Mouse (Mus musculus) limb, embryonic 11.5 days (tissue): Measurements from ENCODE around the gene Tbc1d22b. TPM values are rescaled to one million over a fixed set of nuclear protein-coding genes. Genes with fewer than 3 reads are reported as not detected.

Source experiments
- ATAC-seq: fragments of 200-750 bp; cut with Nextera tagmentation; 2 replicates; pipeline ENCODE4 v1.8.0; 2017; ENCODE audit warnings: low read depth; ENCODE audit not compliant: insufficient number of reproducible peaks, low FRiP score, low TSS enrichment
- DNase-seq: peaks from one replicate; pipeline ENCODE4 v3.0.0-alpha.2; 2015; ENCODE audit warnings: low spot score
- H3K27ac ChIP-seq: fragments of 300-500 bp; sonication (generic); replicated peaks from 2 replicates; pipeline ENCODE4 v1.5.1; 2014; ENCODE audit warnings: low read depth, mild to moderate bottlenecking, low read length
- H3K27me3 ChIP-seq: fragments of 300-500 bp; sonication (generic); 2 replicates; pipeline ENCODE4 v1.6.1; 2014; ENCODE audit warnings: mild to moderate bottlenecking, low read length, mixed read lengths; ENCODE audit not compliant: control insufficient read depth, insufficient read depth
- H3K36me3 ChIP-seq: fragments of 300-500 bp; sonication (generic); 2 replicates; pipeline ENCODE4 v1.6.1; 2014; ENCODE audit warnings: mild to moderate bottlenecking, low read length, moderate library complexity, mixed read lengths; ENCODE audit not compliant: control insufficient read depth, insufficient read depth
- H3K4me1 ChIP-seq: fragments of 300-500 bp; sonication (generic); 2 replicates; pipeline ENCODE4 v1.6.1; 2014; ENCODE audit warnings: low read length, mixed read lengths; ENCODE audit not compliant: control insufficient read depth, insufficient read depth
- H3K4me2 ChIP-seq: fragments of 300-500 bp; sonication (generic); 2 replicates; pipeline ENCODE4 v1.6.1; 2014; ENCODE audit warnings: low read depth, mild to moderate bottlenecking, moderate library complexity; ENCODE audit not compliant: severe bottlenecking
- H3K4me3 ChIP-seq: fragments of 300-500 bp; sonication (generic); 2 replicates; pipeline ENCODE4 v1.5.1; 2014; ENCODE audit warnings: low read depth, low read length
- H3K9ac ChIP-seq: fragments of 300-500 bp; sonication (generic); 2 replicates; pipeline ENCODE4 v1.6.1; 2014; ENCODE audit warnings: mild to moderate bottlenecking, low read length
- H3K9me3 ChIP-seq: fragments of 300-500 bp; sonication (generic); 2 replicates; pipeline ENCODE4 v1.6.1; 2016; ENCODE audit warnings: low read length; ENCODE audit not compliant: control insufficient read depth
- WGBS: fragments of 180-500 bp; shearing (Covaris S2); extraction: QIAGEN DNeasy Blood & Tissue Kit; methylation state at CpG from one replicate; pipeline ENCODE4 v1.1.7; 2014; 5-methylcytosine and 5-hydroxymethylcytosine counted together
- polyA plus RNA-seq: library from polyadenylated mRNA; unstranded; fragments of >200 nt; fragmentation: Nextera tagmentation; extraction: Ambion mirVana; gene quantifications from 2 replicates; pipeline ENCODE4 v1.2.1, GENCODE M21; 2014

Tbc1d22b gene
- polyA plus RNA-seq, 1 experiment from 2014 or later, result 19.7 TPM

DNA sequence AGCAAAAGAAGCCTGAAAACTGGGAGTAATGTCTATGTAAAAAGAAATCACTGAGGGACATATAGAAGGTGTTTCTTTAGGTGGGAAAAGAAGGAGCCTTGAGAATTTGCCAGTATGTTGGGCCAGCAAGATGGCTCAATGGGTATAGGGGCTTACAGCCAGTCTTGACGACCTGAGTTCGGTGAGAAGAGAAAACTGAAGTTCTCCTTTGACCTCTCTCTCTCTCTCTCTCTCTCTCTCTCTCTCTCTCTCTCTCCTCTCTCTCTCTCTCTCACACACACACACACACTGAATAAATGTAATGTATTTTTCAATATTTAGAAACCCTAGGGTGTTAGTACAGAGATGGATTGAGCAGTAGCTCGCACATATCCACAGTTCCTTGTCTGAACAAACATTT lies 1.1 kb upstream of the Tbc1d22b start:
- peaks cover 12% of the 10 kb centered on the region; the same call in 1 of the 2 replicates for H3K4me1 ChIP-seq
- H3K9me3 ChIP-seq, result no peaks in the 10 kb centered on the region
- no peaks in the 10 kb centered on the region for H3K36me3 ChIP-seq
- ATAC-seq (no peak), DNase-seq (no peak)
- H3K4me2 ChIP-seq, result no peak overlapping the region
- H3K9ac ChIP-seq, result no peak overlapping the region
- H3K27ac ChIP-seq, result no peak overlapping the region
- H3K27me3 ChIP-seq, result no peaks in the 10 kb centered on the region
- 75% methylated on average over 3 of the region's 3 CpGs for WGBS
- H3K4me3 ChIP-seq, result no peak overlapping the region

DNA sequence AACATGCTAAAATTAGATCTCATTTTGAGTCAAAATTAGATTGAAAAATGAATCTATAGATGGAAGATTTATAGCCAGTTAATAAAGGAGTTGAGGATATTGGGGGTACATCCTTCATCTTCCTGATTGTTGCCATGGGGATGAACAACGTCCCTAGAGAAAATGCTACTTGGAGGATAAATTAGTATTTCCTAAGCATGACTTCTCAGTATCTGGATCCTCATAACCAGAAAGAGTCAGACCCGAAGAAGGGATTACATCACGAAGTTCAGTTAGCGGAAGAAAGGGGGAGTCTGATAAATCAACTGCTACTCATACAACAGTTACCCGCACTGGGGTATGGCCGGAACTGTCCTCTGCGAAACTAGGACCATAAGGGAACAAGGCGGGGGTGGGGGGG lies 591 bp upstream of the Tbc1d22b start:
- Histone ChIP-seq H3K4me1 (peaks cover 12% of the 10 kb centered on the region; the same call in 1 of the 2 replicates), H3K9ac (no peak overlapping the region), H3K4me3 (no peak overlapping the region; the same call in 1 of the 2 replicates), H3K4me2 (peak overlapping the region; percentile 93; the same call in 1 of the 2 replicates), H3K9me3 (no peaks in the 10 kb centered on the region), H3K36me3 (no peaks in the 10 kb centered on the region), H3K27me3 (no peaks in the 10 kb centered on the region), H3K27ac (no peak overlapping the region)
- DNase-seq, result no peak
- 53% methylated on average over 8 of the region's 8 CpGs for WGBS
- peak; percentile 11; the same call in 1 of the 2 replicates for ATAC-seq

DNA sequence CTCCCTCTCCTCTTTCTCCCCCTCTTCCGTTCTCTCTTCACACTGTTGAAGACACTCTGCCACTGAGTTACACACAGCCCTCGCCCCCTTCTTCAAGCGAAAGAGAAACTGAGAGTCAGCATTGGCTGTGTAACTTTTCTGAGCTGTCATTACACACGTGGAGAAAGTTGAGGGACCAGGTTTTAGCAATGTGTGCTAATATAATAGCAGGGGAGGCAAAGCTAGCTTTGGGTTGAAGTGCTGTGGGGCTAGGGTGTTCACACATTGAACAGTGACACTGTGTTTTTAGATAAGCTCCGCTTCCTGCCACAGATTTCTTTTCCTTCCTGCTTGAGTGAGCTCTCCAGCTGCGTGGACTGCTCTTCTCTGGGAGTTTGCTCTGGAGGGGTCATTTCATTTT lies 1.4 kb downstream of the Tbc1d22b start:
- no peaks in the 10 kb centered on the region for H3K36me3 ChIP-seq
- 70% methylated on average over 6 of the region's 6 CpGs for WGBS
- no peaks in the 10 kb centered on the region for H3K9me3 ChIP-seq
- H3K9ac ChIP-seq, result no peak overlapping the region
- H3K4me1 ChIP-seq, result peaks cover 12% of the 10 kb centered on the region; the same call in 1 of the 2 replicates
- DNase-seq (no peak), ATAC-seq (no peak)
- no peaks in the 10 kb centered on the region for H3K27me3 ChIP-seq
- H3K4me2 ChIP-seq, result peak overlapping the region; percentile 93; the same call in 1 of the 2 replicates
- H3K27ac ChIP-seq, result no peak overlapping the region
- 0 out of 2 replicates have a peak overlapping the region, but pooled peaks have one; percentile 97 for H3K4me3 ChIP-seq

DNA sequence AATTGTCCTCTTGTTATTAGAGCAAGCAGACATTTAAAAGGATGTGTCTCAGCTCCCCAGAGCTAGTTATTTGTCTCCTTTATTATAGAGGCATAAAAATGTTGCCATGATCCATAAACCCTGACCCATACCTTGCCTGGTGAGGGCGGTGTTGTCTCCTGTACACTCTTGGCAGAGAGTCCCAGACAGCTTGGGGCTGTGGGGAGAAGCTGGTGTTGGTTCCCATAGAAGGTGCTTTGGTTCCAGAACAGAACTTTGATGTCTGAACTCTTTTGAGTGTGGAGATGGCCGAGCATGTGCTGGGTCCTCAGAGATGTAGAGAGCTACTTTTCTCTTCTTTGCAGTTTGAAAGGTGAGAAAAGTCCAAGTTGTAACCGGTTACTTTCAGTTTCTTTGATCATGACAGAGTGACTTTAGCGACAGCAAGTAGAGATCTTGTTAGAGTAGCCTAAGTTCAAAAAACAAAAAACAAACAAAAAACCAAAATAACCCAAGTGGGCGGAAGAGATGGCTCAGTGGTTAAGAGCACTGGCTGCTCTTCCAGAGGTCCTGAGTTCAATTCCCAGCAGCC lies 2.7 kb downstream of the Tbc1d22b start, which contains the start of gene Tmem217:
TSS of gene Tmem217 (minus strand) at position 224 of the 571 bp plus-strand sequence.
- ATAC-seq (no peak), DNase-seq (no peak)
- Histone ChIP-seq H3K4me3 (no peak within 1 kb of the TSS), H3K27ac (no peak within 1 kb of the TSS), H3K36me3 (no peaks in the 10 kb centered on the region), H3K9ac (no peak within 1 kb of the TSS), H3K4me1 (peaks cover 12% of the 10 kb centered on the region; the same call in 1 of the 2 replicates), H3K27me3 (no peaks in the 10 kb centered on the region), H3K9me3 (no peaks in the 10 kb centered on the region), H3K4me2 (no peak within 1 kb of the TSS)
- 90% methylated on average over 5 of the region's 5 CpGs for WGBS

DNA sequence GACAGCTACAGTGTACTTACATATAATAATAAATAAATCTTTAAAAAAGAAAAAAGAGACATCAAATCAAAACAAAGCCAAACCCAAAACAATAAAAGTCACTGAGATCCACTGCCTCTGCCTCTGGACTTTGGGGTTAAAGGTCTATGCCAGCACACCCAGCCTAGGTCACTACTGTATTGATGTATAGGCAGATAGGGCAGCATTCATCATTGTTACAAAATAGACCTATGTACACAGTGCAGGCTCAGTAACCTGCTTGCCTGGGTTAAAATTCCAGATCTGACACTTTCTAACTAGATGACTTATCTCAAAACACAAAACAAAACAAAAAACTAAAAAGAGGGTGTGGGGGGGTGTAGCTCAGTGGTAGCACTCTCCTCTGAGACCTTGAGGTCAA lies 4.6 kb downstream of the Tbc1d22b start:
- no peaks in the 10 kb centered on the region for H3K36me3 ChIP-seq
- ATAC-seq (no peak), DNase-seq (no peak)
- H3K27ac ChIP-seq, result no peak overlapping the region
- H3K9ac ChIP-seq, result no peak overlapping the region
- H3K9me3 ChIP-seq, result no peaks in the 10 kb centered on the region
- H3K4me3 ChIP-seq, result no peak overlapping the region
- no peak overlapping the region for H3K4me2 ChIP-seq
- peaks cover 12% of the 10 kb centered on the region; the same call in 1 of the 2 replicates for H3K4me1 ChIP-seq
- H3K27me3 ChIP-seq, result no peaks in the 10 kb centered on the region

DNA sequence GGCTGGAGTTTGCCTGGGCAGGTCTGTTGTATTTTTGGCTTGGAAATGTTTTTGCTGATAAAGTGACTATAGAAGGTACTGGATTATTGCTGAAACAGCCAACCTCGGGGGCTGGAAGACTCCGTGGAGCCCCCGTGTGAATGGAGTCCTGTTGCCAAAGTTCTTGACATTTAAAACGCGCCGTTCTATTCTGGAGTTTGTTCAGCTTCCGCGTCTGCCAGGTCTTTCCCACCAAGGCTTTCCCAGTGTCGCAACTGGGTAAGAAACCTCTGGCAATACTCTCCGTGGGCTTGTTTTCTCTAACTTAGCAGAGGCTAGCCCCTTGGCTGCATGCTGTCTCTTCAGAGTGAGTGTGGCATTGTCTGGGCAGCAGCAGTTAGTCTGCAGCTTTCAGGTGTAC lies 6.9 kb downstream of the Tbc1d22b start:
- H3K4me3 ChIP-seq, result no peak overlapping the region
- H3K27ac ChIP-seq, result no peak overlapping the region
- H3K9ac ChIP-seq, result no peak overlapping the region
- no peaks in the 10 kb centered on the region; the same call in 1 of the 2 replicates for H3K4me1 ChIP-seq
- no peaks in the 10 kb centered on the region for H3K36me3 ChIP-seq
- H3K27me3 ChIP-seq, result no peaks in the 10 kb centered on the region
- DNase-seq (no peak), ATAC-seq (no peak)
- no peaks in the 10 kb centered on the region for H3K9me3 ChIP-seq
- no peak overlapping the region for H3K4me2 ChIP-seq
- WGBS, result 91% methylated on average over 10 of the region's 10 CpGs

DNA sequence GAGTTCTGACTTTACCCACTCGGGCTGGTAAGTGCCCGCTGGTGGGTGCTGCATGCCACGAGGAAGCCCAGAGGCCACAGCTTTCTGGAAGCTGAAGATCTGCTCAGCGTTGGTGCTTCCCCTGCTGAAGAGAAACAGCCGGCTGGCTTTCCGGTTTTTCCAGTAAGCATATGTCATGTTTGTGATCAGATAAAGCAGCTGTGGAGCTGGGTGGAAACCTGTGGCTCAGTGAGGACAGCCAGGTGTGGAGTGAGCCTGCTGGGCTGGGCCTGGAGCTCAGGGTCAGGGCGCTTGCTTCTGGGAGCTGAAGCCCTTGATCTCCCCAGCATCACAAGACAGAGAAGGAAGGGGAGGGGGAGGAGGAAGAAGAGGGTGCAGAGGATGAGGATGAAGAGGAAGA lies 7.3 kb downstream of the Tbc1d22b start:
- DNase-seq (no peak), ATAC-seq (no peak)
- no peaks in the 10 kb centered on the region for H3K27me3 ChIP-seq
- H3K27ac ChIP-seq, result no peak overlapping the region
- H3K4me3 ChIP-seq, result no peak overlapping the region
- H3K4me1 ChIP-seq, result no peaks in the 10 kb centered on the region; the same call in 1 of the 2 replicates
- no peaks in the 10 kb centered on the region for H3K36me3 ChIP-seq
- no peaks in the 10 kb centered on the region for H3K9me3 ChIP-seq
- no peak overlapping the region for H3K9ac ChIP-seq
- whole genome bisulfite sequencing, result 84% methylated on average over 7 of the region's 7 CpGs
- H3K4me2 ChIP-seq, result no peak overlapping the region

DNA sequence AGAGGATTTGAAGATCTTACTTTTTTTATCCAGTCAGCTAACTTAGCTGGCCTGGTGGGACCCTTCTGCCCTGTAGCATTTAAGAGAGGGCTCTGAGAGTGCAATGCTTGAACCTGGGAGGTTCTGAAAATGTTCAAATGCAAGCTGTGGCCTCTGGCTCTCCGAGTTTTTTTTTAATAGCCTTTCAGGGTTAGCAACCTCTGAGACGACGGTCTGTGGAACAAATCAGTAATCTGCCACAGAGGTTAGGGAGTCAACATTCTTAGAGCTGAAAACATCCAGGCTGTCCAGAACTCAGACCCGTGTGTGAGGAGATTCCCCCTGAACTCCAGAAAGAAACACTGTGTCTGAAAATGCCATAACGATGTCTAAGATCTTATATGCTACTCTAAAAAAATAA lies 8.9 kb downstream of the Tbc1d22b start:
- H3K4me1 ChIP-seq, result no peaks in the 10 kb centered on the region; the same call in 1 of the 2 replicates
- H3K9ac ChIP-seq, result peak overlapping the region; percentile 30; the same call in 1 of the 2 replicates
- H3K27me3 ChIP-seq, result no peaks in the 10 kb centered on the region
- DNase-seq (no peak), ATAC-seq (no peak)
- no peaks in the 10 kb centered on the region for H3K9me3 ChIP-seq
- no peak overlapping the region for H3K4me3 ChIP-seq
- no peaks in the 10 kb centered on the region for H3K36me3 ChIP-seq
- 83% methylated on average over 5 of the region's 5 CpGs for WGBS
- no peak overlapping the region for H3K27ac ChIP-seq
- H3K4me2 ChIP-seq, result no peak overlapping the region

DNA sequence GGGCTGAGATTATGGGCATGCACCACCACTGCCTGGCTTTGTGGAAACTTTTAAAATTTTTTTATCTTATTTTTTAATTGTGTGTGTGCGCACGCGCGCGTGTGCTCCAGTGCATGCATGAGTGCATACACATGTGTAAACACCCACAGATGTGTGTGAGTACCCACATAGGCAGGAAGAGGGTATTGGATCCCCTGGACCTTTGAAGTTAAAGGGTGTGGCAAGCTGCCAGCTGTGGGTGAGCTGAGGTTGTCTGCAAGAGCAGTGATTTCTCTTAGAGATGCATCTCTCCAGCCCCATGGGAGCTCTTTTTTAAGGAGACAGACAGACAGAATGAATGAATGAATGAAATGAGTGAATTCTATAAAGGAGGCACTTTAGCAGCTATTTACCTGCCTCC lies 15.9 kb downstream of the Tbc1d22b start:
- WGBS, result 95% methylated on average over 5 of the region's 5 CpGs

More for the DNA sequence above, 15.9 kb downstream of the Tbc1d22b start:
- H3K4me1 ChIP-seq, result no peaks in the 10 kb centered on the region
- no peak overlapping the region for H3K4me3 ChIP-seq
- H3K4me2 ChIP-seq, result no peak overlapping the region
- H3K27me3 ChIP-seq, result no peaks in the 10 kb centered on the region
- H3K9ac ChIP-seq, result no peak overlapping the region
- H3K9me3 ChIP-seq, result no peaks in the 10 kb centered on the region
- peaks cover 2% of the 10 kb centered on the region; the same call in 1 of the 2 replicates for H3K36me3 ChIP-seq
- ATAC-seq (no peak), DNase-seq (no peak)
- H3K27ac ChIP-seq, result no peak overlapping the region
